Mouse (Mus musculus) forebrain, embryonic 14.5 days (tissue): Measurements from ENCODE around the gene Rgp1. TPM values are rescaled to one million over a fixed set of nuclear protein-coding genes. Genes with fewer than 3 reads are reported as not detected.
"Not testable (repeated sequence)": the region's sequence is repeated elsewhere in the genome, so short reads cannot be mapped to it uniquely, and the experiment has no call there.

Experiments
- ATAC-seq: fragments of 200-750 bp; cut with Nextera tagmentation; 2 replicates; pipeline ENCODE4 v1.8.0; 2017; ENCODE audit warnings: mild to moderate bottlenecking, moderate library complexity
- DNase-seq: peaks from one replicate; pipeline ENCODE4 v3.0.0-alpha.2; 2015; ENCODE audit warnings: low spot score
- H3K27ac ChIP-seq: fragments of 300-500 bp; sonication (generic); 2 replicates; pipeline ENCODE4 v1.5.1; 2014; ENCODE audit warnings: low read depth, mild to moderate bottlenecking, control low read depth, low read length, moderate library complexity
- H3K27me3 ChIP-seq: fragments of 300-500 bp; sonication (generic); replicated peaks from 2 replicates; pipeline ENCODE4 v1.6.1; 2014; ENCODE audit warnings: low read length, control low read depth, mixed read lengths; ENCODE audit not compliant: control insufficient read depth, insufficient read depth
- H3K36me3 ChIP-seq: fragments of 300-500 bp; sonication (generic); 2 replicates; pipeline ENCODE4 v1.6.1; 2014; ENCODE audit warnings: low read length, control low read depth; ENCODE audit not compliant: control insufficient read depth, insufficient read depth
- H3K4me1 ChIP-seq: fragments of 300-500 bp; sonication (generic); 2 replicates; pipeline ENCODE4 v1.6.1; 2014; ENCODE audit warnings: antibody characterized with exemption, low read length, control low read depth; ENCODE audit not compliant: control insufficient read depth, insufficient read depth
- H3K4me2 ChIP-seq: fragments of 300-500 bp; sonication (generic); 2 replicates; pipeline ENCODE4 v1.6.1; 2014; ENCODE audit warnings: mild to moderate bottlenecking, control low read depth, low read length
- H3K4me3 ChIP-seq: fragments of 300-500 bp; sonication (generic); 2 replicates; pipeline ENCODE4 v1.5.1; 2014; ENCODE audit warnings: low read depth, low read length, control low read depth
- H3K9ac ChIP-seq: fragments of 300-500 bp; sonication (generic); 2 replicates; pipeline ENCODE4 v1.6.1; 2014; ENCODE audit warnings: mild to moderate bottlenecking, low read length, control low read depth, moderate library complexity
- H3K9me3 ChIP-seq: fragments of 300-500 bp; sonication (generic); replicated peaks from 2 replicates; pipeline ENCODE4 v1.6.1; 2016; ENCODE audit warnings: low read length, control low read depth, mixed read lengths; ENCODE audit not compliant: control insufficient read depth
- WGBS: fragments of 180-500 bp; shearing (Covaris S2); extraction: QIAGEN DNeasy Blood & Tissue Kit; methylation state at CpG from one replicate; pipeline ENCODE4 v1.1.7; 2014; 5-methylcytosine and 5-hydroxymethylcytosine counted together
- polyA plus RNA-seq: library from polyadenylated mRNA; unstranded; fragments of >200 nt; fragmentation: Nextera tagmentation; extraction: Ambion mirVana; gene quantifications from 2 replicates; pipeline ENCODE4 v1.2.1, GENCODE M21; 2014

The Rgp1 gene
- polyA plus RNA-seq, 1 experiment from 2014 or later, result 10.4 TPM

GRCm38 (mm10) chr4:43584444-43585416 is 6.2 kb downstream of the Rgp1 start, which contains the start of gene Msmp:
Gene Msmp, minus strand, starts transcription at chr4:43584494.
- Histone ChIP-seq H3K27ac (no peak within 1 kb of the TSS; the same call in 1 of the 2 replicates), H3K4me1 (peaks cover 3% of the 10 kb centered on the region; the same call in 1 of the 2 replicates), H3K4me2 (no peak within 1 kb of the TSS), H3K27me3 (no peaks in the 10 kb centered on the region), H3K36me3 (peaks cover 48% of the 10 kb centered on the region), H3K9ac (no peak within 1 kb of the TSS), H3K9me3 (no peaks in the 10 kb centered on the region), H3K4me3 (no peak within 1 kb of the TSS)
- DNase-seq (no peak), ATAC-seq (no peak)
- WGBS, result 71% methylated on average over 12 of the region's 12 CpGs

GRCm38 (mm10) chr4:43585682-43586081 is 7.2 kb downstream of the Rgp1 start:
- no peak for DNase-seq
- ATAC-seq, result no peak
- H3K27me3 ChIP-seq, result no peaks in the 10 kb centered on the region

GRCm38 (mm10) chr4:43586411-43586810 is 7.9 kb downstream of the Rgp1 start:
- ATAC-seq (no peak), DNase-seq (no peak)
- no peaks in the 10 kb centered on the region for H3K27me3 ChIP-seq
- no peak overlapping the region for H3K4me3 ChIP-seq
- no peak overlapping the region for H3K9ac ChIP-seq
- no peak overlapping the region for H3K4me2 ChIP-seq
- H3K9me3 ChIP-seq, result no peaks in the 10 kb centered on the region
- 80% methylated on average over 8 of the region's 8 CpGs for WGBS
- no peaks in the 10 kb centered on the region for H3K4me1 ChIP-seq
- peaks cover 36% of the 10 kb centered on the region for H3K36me3 ChIP-seq
- H3K27ac ChIP-seq, result no peak overlapping the region

More at GRCm38 (mm10) chr4:43585682-43586081, 7.2 kb downstream of the Rgp1 start:
- H3K4me2 ChIP-seq, result no peak overlapping the region
- H3K9me3 ChIP-seq, result no peaks in the 10 kb centered on the region
- no peaks in the 10 kb centered on the region for H3K4me1 ChIP-seq
- no peak overlapping the region for H3K4me3 ChIP-seq
- 61% methylated on average over 10 of the region's 10 CpGs for WGBS
- H3K9ac ChIP-seq, result no peak overlapping the region
- no peak overlapping the region for H3K27ac ChIP-seq
- peaks cover 43% of the 10 kb centered on the region for H3K36me3 ChIP-seq

- ATAC-seq, result no peak
- 65% methylated on average over 7 of the region's 7 CpGs for WGBS
- H3K4me1 ChIP-seq, result no peaks in the 10 kb centered on the region
- H3K27me3 ChIP-seq, result no peaks in the 10 kb centered on the region
- no peak overlapping the region for H3K4me2 ChIP-seq
- H3K4me3 ChIP-seq, result no peak overlapping the region
- H3K9ac ChIP-seq, result no peak overlapping the region
- H3K36me3 ChIP-seq, result peaks cover 23% of the 10 kb centered on the region
- no peak for DNase-seq
- no peaks in the 10 kb centered on the region for H3K9me3 ChIP-seq
- no peak overlapping the region for H3K27ac ChIP-seq
Measured at GRCm38 (mm10) chr4:43587681-43588080, 9.2 kb downstream of the Rgp1 start.

GRCm38 (mm10) chr4:43591543-43591942 is 13.0 kb downstream of the Rgp1 start:
- Histone ChIP-seq H3K27ac (no peak overlapping the region), H3K4me1 (no peaks in the 10 kb centered on the region), H3K9ac (no peak overlapping the region), H3K9me3 (no peaks in the 10 kb centered on the region), H3K27me3 (no peaks in the 10 kb centered on the region), H3K4me3 (no peak overlapping the region), H3K36me3 (no peaks in the 10 kb centered on the region), H3K4me2 (no peak overlapping the region)
- 91% methylated on average over 5 of the region's 5 CpGs for WGBS
- ATAC-seq (no peak), DNase-seq (no peak)

- H3K27ac ChIP-seq, result no peak overlapping the region
- WGBS, result 76% methylated on average over 3 of the region's 3 CpGs
- no peaks in the 10 kb centered on the region for H3K9me3 ChIP-seq
- no peaks in the 10 kb centered on the region for H3K36me3 ChIP-seq
- no peak for ATAC-seq
- H3K27me3 ChIP-seq, result no peaks in the 10 kb centered on the region
- H3K9ac ChIP-seq, result no peak overlapping the region
- DNase-seq, result no peak
- H3K4me3 ChIP-seq, result no peak overlapping the region
- no peak overlapping the region for H3K4me2 ChIP-seq
- no peaks in the 10 kb centered on the region for H3K4me1 ChIP-seq
Measured at GRCm38 (mm10) chr4:43591961-43592360, 13.4 kb downstream of the Rgp1 start.

GRCm38 (mm10) chr4:43593453-43593852 is 14.9 kb downstream of the Rgp1 start:
- Histone ChIP-seq H3K4me3 (no peak overlapping the region), H3K36me3 (no peaks in the 10 kb centered on the region), H3K27me3 (no peaks in the 10 kb centered on the region), H3K4me2 (no peak overlapping the region), H3K4me1 (no peaks in the 10 kb centered on the region), H3K9ac (no peak overlapping the region), H3K27ac (no peak overlapping the region), H3K9me3 (no peaks in the 10 kb centered on the region)
- ATAC-seq, result no peak
- 75% methylated on average over 3 of the region's 3 CpGs for WGBS
- DNase-seq, result no peak

- H3K4me1 ChIP-seq, H3K36me3 ChIP-seq, DNase-seq, H3K4me3 ChIP-seq, H3K9me3 ChIP-seq, H3K9ac ChIP-seq, H3K27ac ChIP-seq, ATAC-seq, H3K4me2 ChIP-seq, H3K27me3 ChIP-seq: not testable (repeated sequence)
- WGBS, result 81% methylated on average over 2 of the region's 2 CpGs
Measured at GRCm38 (mm10) chr4:43596597-43596996, 18.1 kb downstream of the Rgp1 start.

- no peak overlapping the region for H3K4me3 ChIP-seq
- WGBS, result 84% methylated on average over 4 of the region's 4 CpGs
- ATAC-seq (no peak), DNase-seq (no peak)
- no peak overlapping the region for H3K9ac ChIP-seq
- no peaks in the 10 kb centered on the region for H3K9me3 ChIP-seq
- no peak overlapping the region for H3K4me2 ChIP-seq
- H3K27me3 ChIP-seq, result no peaks in the 10 kb centered on the region
- H3K4me1 ChIP-seq, result no peaks in the 10 kb centered on the region
- H3K27ac ChIP-seq, result no peak overlapping the region
- no peaks in the 10 kb centered on the region for H3K36me3 ChIP-seq
Measured at GRCm38 (mm10) chr4:43598200-43598599, 19.7 kb downstream of the Rgp1 start.
